Mouse (Mus musculus): ENCODE data around the gene Gba2.
"Not testable (repeated sequence)": the region's sequence is repeated elsewhere in the genome, so short reads cannot be mapped to it uniquely, and the experiment has no call there.

The Gba2 gene

DNA sequence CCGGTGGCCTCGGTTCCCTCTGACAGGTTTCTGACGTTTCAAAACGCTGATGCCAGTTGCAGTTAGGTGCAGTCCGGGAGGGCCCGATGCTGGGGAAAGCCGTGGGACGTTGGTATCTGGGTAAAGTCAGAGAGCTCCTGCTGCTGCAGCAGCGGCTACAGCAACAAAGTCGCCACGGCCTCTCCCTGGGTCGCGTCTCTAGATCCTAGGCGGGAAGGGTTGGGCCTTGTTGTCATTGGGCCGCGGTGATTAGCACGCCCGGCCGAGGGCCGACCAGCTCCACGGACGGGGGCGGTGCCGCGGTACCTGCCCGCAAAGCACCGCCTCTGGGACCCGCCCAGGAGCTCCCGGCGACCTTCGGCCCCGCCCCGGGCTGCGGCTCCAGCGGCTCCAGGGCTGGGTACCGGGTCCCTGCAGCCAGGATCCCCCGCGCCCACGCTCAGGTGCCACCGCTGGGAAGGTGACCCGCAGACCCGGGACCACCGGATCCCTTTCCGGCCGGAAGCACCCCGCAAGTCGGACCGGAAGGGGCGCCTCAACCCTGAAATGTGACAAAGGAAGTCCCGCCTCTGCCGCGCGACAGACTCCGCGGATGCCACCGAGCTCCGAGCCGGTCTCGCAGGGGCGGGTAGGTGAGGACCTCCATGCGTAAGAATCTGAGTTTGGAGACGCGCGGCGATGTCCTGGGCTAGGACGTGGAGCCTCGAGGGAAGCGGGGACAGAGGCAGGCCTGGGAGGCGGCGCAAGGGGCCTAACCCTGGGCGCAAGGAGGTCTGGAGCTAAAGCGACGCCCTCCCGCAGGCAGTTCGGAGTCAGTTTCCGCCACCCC lies at the start of gene Gba2, which contains the start of gene Rgp1:
Gene Gba2 (minus strand): TSS at position 498 of the 829 bp plus-strand sequence.
Gene Rgp1 (plus strand): TSS at position 340 of the 829 bp plus-strand sequence.
- peak; percentile 78 for DNase-seq (ENCODE audit: low spot score)

DNA sequence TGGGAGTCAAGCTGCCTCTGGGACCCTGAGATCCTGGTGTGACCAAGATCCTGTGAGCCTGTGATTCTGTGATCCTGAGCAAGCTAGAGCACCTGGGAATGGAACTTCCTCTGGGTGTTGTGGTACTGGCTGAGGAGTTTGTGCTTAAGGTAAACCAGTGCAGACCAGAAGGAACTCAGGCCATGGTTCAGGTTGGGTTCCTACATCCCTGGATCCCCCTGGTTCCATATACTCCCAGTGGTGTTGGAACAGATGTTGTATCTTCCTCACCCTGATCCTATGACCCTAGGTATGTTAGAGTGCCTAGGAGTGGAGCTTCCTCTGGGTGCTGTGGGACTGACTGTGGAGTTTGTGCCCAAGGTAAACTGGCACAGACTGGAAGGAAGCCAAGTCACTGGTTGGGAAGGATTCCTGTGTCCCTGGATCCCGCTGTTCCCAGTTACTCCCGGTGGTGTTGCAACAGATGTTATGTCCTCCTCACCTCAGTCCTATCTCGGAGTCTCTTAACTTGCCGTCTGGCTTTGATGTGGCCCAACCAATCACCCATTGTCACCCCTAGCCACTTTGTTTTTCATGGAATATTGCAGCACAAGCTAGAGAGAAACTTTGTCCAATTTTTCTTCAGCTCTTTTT lies 41.6 kb upstream of the Gba2 start:
- DNase-seq (ENCODE audit: low spot score) = no peak

DNA sequence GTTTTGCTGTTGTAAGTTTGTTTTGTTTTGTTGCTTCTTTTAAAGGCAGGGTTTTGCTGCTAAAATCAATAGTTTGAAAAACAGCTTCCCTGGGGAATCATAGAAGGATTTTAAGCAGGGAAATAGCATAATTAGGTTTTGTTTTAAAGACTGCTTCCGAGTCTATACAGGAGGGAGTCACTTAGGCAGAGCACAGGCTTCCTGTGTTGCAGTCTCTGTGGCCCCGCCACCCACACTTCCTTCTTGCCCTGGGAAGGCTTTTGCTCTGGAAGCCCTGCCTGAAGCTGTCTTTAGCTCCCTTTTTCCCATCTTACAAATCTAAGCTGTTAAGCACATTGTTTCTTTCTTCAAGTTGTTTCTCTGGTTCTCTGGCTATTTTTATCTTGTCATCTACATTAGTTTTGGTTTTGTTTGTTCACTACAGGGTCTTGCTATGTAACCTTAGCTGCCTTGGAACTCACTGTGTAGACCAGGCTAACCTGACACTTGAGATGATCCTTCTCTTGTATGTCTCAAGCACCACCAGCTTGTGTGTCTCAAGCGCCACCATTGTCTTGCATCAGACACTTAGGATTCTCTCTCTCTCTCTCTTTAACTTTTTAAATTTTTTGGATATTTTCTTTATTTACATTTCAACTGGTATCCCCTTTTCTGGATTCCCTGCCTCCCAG lies 34.5 kb upstream of the Gba2 start:
- DNase-seq (ENCODE audit: low spot score) = no peak

DNA sequence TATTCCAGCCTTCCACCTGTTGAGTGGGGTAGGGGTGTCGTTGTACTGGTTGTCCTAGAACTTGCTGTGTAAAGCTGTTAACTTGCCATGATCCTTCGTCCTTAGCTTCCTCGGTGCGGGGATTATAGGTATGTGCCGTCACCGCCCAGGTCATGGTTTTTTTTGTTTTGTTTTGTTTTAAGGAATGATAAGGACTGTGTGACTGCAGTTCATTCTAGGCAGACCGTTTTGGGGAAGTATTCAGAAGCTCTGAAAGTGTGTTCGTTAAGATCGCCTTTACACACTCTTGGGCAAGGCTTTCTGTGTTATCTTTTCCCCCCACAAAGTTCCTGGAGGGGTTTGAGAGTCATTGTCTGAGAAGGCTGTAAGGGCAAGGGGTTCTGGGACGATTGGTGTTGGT lies 33.9 kb upstream of the Gba2 start:
- no peak for DNase-seq (ENCODE audit: low spot score)

DNA sequence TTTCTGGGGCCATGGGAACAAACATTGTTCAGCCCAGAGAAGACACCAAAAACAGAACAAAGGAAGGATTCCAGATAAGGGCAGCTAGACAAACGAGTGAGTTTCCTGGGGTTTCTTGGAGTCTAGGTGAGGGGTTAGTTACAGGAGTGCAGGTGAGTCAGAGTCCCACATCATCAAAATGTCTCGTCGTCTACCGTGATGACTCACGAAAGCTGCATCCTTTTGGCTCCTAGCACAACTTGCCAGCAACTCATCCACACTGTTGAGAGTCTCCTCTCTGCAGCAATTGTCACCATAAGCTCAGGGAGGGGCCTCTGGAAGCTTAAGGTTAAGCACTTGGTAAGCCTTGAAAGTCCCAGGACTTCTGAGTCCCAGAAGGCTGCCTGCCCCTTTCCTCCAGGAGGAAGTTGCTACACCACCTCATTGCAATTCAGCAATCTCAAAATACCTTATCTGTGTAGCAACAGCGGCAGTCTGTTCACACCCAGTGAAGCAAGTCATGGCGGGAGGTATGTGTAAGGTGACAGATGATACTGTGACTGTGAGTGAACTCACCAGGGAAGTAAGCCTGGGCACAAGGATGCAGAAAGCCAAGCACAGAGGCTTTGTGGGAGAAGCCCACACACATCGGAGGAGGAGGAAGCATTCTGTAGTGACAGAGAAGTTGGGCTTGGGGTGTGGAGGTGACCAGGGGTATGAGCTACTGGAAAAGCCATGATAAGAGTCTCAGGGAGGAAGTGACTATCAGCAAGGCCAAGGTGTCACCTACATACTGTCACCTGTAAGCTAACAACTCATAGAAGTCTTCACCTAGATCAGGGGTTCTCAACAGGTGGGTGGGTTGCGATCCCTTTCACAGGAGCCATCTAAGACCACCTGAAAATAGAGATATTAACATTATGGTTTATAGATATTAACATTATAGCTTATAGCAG lies 26.3 kb upstream of the Gba2 start:
- no peak for DNase-seq (ENCODE audit: low spot score)

DNA sequence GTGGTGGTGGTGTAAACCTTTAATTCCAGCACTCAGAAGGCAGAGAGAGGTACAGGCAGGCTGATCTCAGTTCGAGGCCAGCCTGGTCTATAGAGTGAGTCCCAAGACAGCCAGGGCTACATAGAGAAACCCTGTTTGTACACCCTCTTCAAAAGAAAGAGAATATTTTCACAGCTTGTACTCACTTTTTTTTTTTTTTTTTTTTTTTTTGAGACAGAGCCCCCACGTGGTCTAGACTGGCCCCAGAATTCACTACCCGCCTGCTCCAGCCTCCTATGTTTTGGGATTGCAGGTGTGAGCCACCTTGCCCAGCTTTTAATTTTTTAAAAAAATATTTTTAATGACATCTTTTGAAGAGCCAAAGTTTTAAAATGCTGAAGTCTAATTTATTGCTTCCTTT lies 25.4 kb upstream of the Gba2 start:
- DNase-seq (ENCODE audit: low spot score) = no peak

DNA sequence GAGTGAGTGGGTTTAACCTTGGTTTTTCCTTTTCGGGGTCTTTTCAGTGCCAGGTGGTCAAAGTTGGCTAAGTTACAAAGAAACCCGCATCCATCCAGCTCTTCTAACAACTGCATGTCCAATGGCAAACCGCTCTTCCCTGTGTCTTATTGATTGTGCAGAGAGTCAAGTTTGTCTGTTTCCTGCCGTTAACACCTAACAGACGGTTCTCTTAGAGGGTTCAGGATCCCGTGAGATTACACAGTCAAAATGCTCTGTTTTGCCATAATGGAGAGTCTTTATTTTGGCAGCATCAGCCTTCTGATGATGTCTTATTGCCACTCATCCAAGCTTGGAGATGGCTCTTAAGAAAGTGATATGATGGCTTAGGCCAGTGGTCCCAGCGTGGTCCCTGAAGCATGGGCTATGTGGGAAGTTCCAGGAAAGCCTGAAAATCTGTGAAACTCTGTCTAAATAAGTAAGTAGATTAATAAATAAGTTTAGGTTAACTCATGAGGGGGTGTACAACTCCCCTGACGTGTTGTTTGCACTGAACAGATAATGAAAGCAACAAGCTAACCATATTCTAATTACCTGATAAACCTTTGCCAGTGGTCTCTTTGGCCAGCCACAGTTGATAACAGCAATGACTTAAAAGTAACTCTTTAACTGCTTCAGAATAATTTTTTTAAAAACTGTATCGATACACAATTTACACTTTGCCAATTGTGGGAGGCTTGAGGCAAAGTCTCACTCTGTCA lies 21.7 kb upstream of the Gba2 start:
- no peak for DNase-seq (ENCODE audit: low spot score)

DNA sequence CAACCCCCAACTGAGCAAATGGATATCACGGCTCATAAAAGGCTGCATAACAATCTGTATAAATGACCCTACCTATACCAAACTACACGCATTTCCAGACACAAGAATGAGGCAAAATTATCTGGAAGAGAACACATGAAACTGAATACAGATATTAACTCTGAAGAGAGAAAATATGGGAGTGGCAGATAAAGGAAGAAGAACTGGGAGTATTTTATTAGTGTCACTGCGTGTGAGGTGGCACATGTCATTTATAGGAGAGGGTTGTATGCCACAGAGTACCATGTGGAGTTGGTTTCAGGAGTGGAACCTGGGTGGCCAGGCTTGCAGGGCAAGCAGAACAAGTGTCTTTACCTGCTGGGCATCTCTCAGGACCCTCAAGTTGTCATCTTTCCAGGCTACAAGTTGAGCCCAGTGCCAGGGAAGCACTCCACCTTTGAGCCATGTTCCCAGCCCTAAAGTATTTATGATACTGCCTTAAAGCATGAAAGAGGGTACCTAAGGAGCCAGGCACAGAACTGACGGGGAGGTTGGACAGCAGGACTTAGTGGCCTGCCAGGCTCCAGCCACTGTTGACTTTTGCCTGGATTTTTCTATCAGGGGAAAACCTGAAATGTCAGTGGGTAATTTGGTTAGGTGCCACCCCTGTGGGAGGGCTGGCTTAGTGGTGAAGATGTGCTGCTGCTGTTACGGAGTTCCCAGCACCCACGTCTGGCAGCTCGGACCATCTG lies 20.1 kb upstream of the Gba2 start:
- no peak for DNase-seq (ENCODE audit: low spot score)

DNA sequence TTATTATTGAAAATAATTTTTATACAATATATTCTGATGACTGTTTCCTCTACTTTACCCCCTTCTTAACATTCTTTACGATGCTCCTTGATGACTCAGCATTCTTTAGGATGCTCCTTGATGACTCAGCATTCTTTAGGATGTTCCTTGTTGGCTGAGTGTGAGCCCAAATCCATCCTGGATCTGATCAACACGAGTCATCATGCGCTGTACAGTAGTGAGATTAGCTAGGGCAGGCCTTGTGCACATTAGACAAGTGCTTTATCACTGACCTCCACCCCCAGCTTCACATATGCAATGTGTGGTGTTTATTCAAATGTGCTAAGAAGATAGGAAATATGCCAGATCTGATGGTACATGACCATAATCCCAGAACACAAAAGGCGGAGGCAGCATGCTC lies 19.5 kb upstream of the Gba2 start:
- no peak for DNase-seq (ENCODE audit: low spot score)

DNA sequence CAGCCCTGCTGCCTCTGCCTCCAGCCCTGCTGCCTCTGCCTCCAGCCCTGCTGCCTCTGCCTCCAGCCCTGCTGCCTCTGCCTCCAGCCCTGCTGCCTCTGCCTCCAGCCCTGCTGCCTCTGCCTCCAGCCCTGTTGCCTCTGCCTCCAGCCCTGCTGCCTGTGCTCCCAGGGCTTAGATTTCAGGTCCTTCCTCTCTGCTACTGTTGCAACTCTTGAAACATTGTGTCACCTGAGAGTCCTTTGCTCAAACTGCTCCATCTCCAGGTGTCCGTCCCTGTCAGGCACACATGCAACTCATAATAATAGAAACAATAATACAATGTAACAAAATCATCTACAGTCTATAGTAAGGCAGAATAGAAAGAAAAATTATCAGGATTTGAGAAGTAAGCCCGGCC lies 17.9 kb upstream of the Gba2 start:
- not testable (repeated sequence) for DNase-seq (ENCODE audit: low spot score)

DNA sequence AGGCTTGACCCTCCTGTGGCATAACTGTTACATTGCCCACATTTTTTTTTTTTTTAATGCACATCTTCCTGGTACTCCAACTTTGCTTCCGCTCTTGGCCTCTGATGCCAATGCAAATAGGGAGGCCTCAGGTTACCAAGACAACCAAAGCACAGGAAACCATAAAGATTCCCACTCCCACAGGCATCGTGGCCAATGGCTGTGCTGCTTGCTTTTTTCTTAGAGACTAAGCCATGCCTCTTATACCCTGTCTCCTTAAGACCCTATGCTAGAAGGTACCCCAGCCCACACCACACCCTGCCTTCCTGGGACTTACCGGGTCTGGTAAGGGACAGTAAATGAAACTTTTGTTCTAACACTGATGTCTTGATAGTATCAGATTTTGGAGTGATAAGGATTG lies 14.8 kb upstream of the Gba2 start:
- no peak for DNase-seq (ENCODE audit: low spot score)

DNA sequence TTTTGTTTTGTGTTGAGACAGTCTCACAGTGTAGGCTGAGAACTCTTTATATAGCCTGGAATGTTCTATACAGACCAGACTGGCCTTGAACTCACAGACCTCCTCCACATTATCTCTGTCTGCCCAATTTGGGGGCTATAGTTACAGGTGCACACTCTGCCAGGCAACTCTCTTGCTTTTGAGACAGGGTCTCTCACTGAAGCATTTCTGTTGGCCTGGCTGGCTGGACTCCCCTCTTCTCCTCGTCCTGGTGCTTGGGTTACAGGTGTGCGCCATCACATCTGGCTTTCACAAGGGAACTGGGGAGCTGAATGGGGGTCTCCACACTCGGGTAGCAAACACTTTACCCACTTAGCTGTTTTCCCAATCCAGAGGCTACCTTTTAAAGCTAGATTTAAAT lies 13.3 kb upstream of the Gba2 start:
- DNase-seq (ENCODE audit: low spot score) = no peak

DNA sequence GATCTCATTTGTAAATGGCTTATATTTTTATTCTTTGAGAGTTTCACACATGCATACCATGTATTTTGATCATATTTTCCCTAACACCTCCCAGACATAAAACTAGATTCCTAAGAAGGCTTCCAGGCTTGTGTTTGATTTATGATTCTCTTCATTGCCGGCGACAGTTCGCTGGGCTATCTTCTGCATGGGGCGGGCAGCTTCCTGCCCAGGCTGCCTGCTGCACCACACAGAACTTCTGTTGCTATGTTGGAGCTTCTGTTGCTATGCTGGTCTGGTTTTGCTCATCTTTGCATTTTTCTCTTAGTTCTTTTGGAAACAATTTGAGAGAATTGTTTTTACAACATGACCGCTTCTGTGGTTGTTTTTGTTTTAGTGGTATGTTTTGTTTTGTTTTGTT lies 12.9 kb upstream of the Gba2 start:
- DNase-seq (ENCODE audit: low spot score) = no peak

DNA sequence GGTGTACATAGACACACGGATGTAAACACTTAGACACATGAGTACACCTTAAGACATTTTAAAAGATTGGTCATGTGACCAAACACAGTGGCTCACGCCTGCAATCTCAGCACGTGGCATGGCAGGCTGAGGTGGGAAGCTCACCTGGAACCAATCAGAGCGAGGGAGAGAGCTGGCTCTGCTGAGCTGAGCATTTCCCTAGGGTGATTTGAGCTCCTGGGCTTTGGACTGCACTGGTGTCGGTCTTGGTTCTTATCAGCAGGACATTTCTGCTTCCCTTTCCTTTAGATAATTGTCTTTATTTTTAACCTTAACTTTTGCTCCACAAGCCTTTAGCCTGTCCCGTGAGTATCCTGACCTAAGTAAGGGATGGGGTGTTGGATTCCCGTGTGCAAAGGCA lies 9.0 kb upstream of the Gba2 start:
- no peak for DNase-seq (ENCODE audit: low spot score)

DNA sequence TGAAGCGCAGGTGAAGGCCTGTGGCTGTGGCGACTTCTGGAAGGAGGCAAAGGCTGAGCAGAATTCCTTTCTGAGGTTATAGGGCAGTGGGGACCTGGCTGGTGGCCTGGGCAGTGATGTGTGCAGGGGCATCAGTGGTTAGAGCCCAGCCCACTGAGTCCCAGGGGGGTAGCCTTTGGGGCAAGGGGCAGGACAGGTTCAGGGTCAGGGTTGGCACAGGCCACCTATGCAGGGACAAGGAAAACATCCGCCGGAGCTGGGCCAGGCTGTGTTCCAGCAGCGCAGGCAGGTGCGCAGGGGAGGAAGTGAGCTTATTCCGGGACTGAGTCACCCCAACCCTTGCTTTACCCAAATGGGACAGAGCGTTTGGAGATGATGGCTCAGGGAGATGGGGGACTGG lies 7.7 kb upstream of the Gba2 start:
- DNase-seq (ENCODE audit: low spot score) = no peak

DNA sequence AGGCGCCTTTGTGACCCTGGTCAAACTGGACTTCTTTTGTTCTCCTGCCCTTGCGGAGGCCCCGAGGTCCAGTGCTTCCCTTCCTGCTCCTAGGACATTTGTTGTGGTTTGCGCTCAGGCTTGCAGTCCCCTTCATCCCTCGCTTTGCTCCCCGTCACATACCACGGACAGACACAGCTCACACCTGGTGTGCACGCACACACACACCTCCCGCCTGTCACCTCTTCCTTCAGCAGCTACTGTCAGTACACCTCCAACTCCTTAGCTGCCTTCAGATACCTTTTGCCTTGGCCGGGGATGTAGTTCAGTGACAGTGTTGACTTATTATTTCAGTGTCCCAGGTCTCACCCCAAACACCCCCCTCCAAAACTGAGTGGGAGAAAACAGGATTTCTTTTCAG lies 7.0 kb upstream of the Gba2 start:
- no peak for DNase-seq (ENCODE audit: low spot score)

DNA sequence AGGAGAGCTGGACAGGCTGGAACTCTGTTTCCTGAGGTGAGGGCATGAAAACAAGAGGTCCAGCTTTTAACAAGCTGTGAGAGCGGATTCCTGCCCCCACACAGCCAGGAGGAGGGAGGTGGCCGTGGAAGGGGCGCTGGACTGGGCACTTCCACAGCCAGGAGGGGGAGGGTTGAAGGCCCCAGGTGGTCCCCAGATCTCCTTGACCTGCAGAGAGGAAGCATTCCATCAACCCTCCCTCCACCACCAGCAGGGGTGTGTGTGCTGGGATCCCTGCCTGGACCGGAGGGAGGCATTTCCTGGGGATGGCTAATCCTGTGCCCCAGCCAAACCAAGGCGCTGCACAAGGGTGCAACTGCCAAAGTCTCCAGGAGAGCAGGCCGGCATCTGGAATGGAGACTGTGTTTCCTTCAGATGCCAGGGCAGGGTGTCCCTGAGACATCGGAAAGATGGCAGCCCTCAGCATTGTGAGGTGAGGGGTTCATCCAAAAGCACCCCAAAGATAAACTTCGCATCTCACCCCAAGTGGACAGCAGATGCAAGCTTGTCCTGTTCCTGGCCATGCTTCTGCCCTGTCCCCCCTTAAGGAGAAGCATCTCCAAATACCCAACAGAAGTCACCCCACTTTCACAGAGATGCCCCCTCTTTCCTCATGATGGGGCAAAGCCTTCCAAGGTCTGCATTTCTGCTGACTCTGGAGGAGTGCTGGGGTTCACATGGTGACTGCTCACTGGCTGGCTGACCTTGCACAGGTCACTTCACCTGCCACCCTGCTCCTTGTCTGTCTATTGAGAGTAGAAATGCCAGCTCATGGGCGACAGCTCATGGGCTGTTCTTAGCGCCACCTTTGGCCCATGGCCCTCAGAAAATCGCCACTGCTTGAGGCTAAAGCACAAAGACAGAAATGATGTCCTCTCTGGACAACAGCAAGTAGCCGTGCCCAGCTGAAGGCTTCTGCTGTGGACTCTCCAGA lies 6.1 kb upstream of the Gba2 start, which contains the start of gene Msmp:
Gene Msmp (minus strand): TSS at position 51 of the 973 bp plus-strand sequence.
- no peak for DNase-seq (ENCODE audit: low spot score)

DNA sequence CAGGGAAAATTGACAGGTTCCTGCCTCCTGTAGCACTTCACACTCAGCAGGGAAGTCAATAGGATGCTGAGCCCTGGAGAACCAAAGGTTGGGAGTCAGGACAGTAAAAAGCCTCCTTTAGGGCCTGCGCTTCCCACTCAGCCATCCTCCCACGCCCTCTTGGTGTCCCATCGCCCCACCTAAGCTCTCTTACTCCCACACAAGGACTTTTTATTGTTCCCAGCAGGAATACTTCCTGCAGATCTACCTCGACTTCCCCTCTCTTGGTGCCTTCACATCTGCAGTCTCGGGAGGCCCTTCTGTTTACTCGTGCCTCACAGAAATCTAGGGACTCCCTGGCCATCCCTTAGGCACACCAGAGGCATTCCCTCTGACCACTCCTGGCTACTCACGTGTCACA lies 4.7 kb upstream of the Gba2 start:
- no peak for DNase-seq (ENCODE audit: low spot score)

DNA sequence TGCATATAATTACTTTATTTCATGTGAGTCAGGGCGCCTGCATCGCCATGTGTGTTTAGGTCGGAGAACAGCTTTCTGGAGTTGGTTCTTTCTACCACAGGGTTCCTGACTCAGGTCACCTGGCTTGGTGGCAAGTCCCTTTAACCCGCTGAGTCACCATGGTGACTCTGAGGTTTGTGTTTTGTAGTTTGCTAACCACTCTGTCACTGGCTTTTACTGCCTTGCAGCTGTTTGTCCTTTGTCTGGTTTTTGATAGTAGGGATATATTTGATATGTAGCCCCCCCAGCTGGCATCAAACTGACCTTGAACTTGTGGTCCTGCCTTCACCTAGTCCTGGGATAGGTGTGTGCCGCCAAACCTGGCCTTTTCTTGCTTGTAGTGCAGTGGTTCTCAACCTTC lies 3.6 kb upstream of the Gba2 start:
- DNase-seq (ENCODE audit: low spot score) = no peak

Measured in ovary, postnatal 10 days (tissue).